Mouse (Mus musculus): ENCODE measurements at regions not wholly inside any gene's neighbourhood (a gene's known extent, or its start where the extent isn't known, plus 50 kb on each side); places are given as distances from the start of the nearest gene placed in this dataset.
A peak's percentile ranks its signal among the peaks of the same experiment; 100 is the strongest.

GRCm38 (mm10) chr1:119279261-119279660 is 142.8 kb downstream of the Inhbb start:
- no peaks in the 10 kb centered on the region for H3K36me3 ChIP-seq
- ATAC-seq (ENCODE audit: low FRiP score), result no peak
- WGBS, result 87% methylated on average over 3 of the region's 3 CpGs
- no peak overlapping the region for H3K27ac ChIP-seq
- no peak overlapping the region for H3K4me2 ChIP-seq (replicated peaks)
- H3K4me3 ChIP-seq, result no peak overlapping the region
- no peaks in the 10 kb centered on the region for H3K9me3 ChIP-seq (replicated peaks)
- no peaks in the 10 kb centered on the region for H3K27me3 ChIP-seq
- H3K4me1 ChIP-seq, result no peaks in the 10 kb centered on the region
- no peak overlapping the region for H3K9ac ChIP-seq

- Histone ChIP-seq H3K9me3 (replicated peaks) (no peaks in the 10 kb centered on the region), H3K4me3 (no peak overlapping the region), H3K4me1 (no peaks in the 10 kb centered on the region), H3K36me3 (no peaks in the 10 kb centered on the region), H3K27ac (no peak overlapping the region), H3K27me3 (no peaks in the 10 kb centered on the region), H3K4me2 (replicated peaks) (no peak overlapping the region), H3K9ac (no peak overlapping the region)
- ATAC-seq (ENCODE audit: low FRiP score), result no peak
- WGBS, result 80% methylated on average over 8 of the region's 8 CpGs
These were observed 143.4 kb downstream of the Inhbb start for GRCm38 (mm10) chr1:119278528-119279201.

GRCm38 (mm10) chr1:119277990-119278389 is 144.1 kb downstream of the Inhbb start:
- H3K4me2 ChIP-seq (replicated peaks), result no peak overlapping the region
- 76% methylated on average over 4 of the region's 4 CpGs for WGBS
- no peaks in the 10 kb centered on the region for H3K36me3 ChIP-seq
- H3K9ac ChIP-seq, result no peak overlapping the region
- H3K4me3 ChIP-seq, result no peak overlapping the region
- H3K27ac ChIP-seq, result no peak overlapping the region
- no peaks in the 10 kb centered on the region for H3K4me1 ChIP-seq
- no peak for ATAC-seq (ENCODE audit: low FRiP score)
- no peaks in the 10 kb centered on the region for H3K9me3 ChIP-seq (replicated peaks)
- no peaks in the 10 kb centered on the region for H3K27me3 ChIP-seq

GRCm38 (mm10) chr1:119266013-119266412 is 156.0 kb downstream of the Inhbb start:
- ATAC-seq (ENCODE audit: low FRiP score), result peak; percentile 63
- H3K36me3 ChIP-seq, result no peaks in the 10 kb centered on the region
- H3K27ac ChIP-seq, result no peak overlapping the region
- peaks cover 16% of the 10 kb centered on the region; the same call in 1 of the 2 replicates for H3K27me3 ChIP-seq
- H3K9ac ChIP-seq, result no peak overlapping the region
- H3K4me3 ChIP-seq, result no peak overlapping the region
- no peak overlapping the region for H3K4me2 ChIP-seq (replicated peaks)
- peaks cover 14% of the 10 kb centered on the region for H3K4me1 ChIP-seq
- 89% methylated on average over 5 of the region's 5 CpGs for WGBS
- peaks cover 5% of the 10 kb centered on the region for H3K9me3 ChIP-seq (replicated peaks)

GRCm38 (mm10) chr1:119265192-119265891 is 156.7 kb downstream of the Inhbb start:
- Histone ChIP-seq H3K4me1 (peaks cover 14% of the 10 kb centered on the region), H3K4me3 (no peak overlapping the region), H3K36me3 (no peaks in the 10 kb centered on the region), H3K9me3 (replicated peaks) (peaks cover 5% of the 10 kb centered on the region), H3K4me2 (replicated peaks) (no peak overlapping the region), H3K27me3 (peaks cover 16% of the 10 kb centered on the region; the same call in 1 of the 2 replicates), H3K9ac (no peak overlapping the region), H3K27ac (no peak overlapping the region)
- ATAC-seq (ENCODE audit: low FRiP score), result peak; percentile 92
- 56% methylated on average over 10 of the region's 10 CpGs for WGBS

- no peak for ATAC-seq (ENCODE audit: low FRiP score)
- Histone ChIP-seq H3K9ac (no peak overlapping the region), H3K36me3 (no peaks in the 10 kb centered on the region), H3K9me3 (replicated peaks) (peaks cover 5% of the 10 kb centered on the region), H3K27me3 (peaks cover 9% of the 10 kb centered on the region; the same call in 1 of the 2 replicates), H3K4me1 (peaks cover 12% of the 10 kb centered on the region), H3K4me3 (no peak overlapping the region), H3K4me2 (replicated peaks) (no peak overlapping the region), H3K27ac (no peak overlapping the region)
- WGBS, result 92% methylated on average over 9 of the region's 9 CpGs
These were observed 162.6 kb downstream of the Inhbb start for GRCm38 (mm10) chr1:119259455-119259854.

- 0 out of 2 replicates have a peak, but pooled peaks cover 3% of the 10 kb centered on the region for H3K27me3 ChIP-seq
- no peak overlapping the region for H3K4me2 ChIP-seq (replicated peaks)
- H3K36me3 ChIP-seq, result no peaks in the 10 kb centered on the region
- H3K27ac ChIP-seq, result no peak overlapping the region
- ATAC-seq (ENCODE audit: low FRiP score), result no peak
- peaks cover 17% of the 10 kb centered on the region for H3K4me1 ChIP-seq
- 78% methylated on average over 8 of the region's 8 CpGs for WGBS
- no peak overlapping the region for H3K9ac ChIP-seq
- H3K9me3 ChIP-seq (replicated peaks), result peaks cover 2% of the 10 kb centered on the region
- no peak overlapping the region for H3K4me3 ChIP-seq
These were observed 165.3 kb downstream of the Inhbb start for GRCm38 (mm10) chr1:119256769-119257168.

GRCm38 (mm10) chr1:119256097-119256473 is 166.0 kb downstream of the Inhbb start:
- Histone ChIP-seq H3K4me3 (no peak overlapping the region), H3K9me3 (replicated peaks) (no peaks in the 10 kb centered on the region), H3K4me1 (peaks cover 17% of the 10 kb centered on the region), H3K36me3 (no peaks in the 10 kb centered on the region), H3K9ac (no peak overlapping the region), H3K4me2 (replicated peaks) (no peak overlapping the region), H3K27me3 (0 out of 2 replicates have a peak, but pooled peaks cover 3% of the 10 kb centered on the region), H3K27ac (peak overlapping the region; percentile 58; the same call in 1 of the 2 replicates)
- ATAC-seq (ENCODE audit: low FRiP score), result no peak
- WGBS, result 32% methylated on average over 5 of the region's 5 CpGs

- peaks cover 17% of the 10 kb centered on the region for H3K4me1 ChIP-seq
- 0 out of 2 replicates have a peak, but pooled peaks cover 3% of the 10 kb centered on the region for H3K27me3 ChIP-seq
- 40% methylated on average over 20 of the region's 20 CpGs for WGBS
- no peaks in the 10 kb centered on the region for H3K36me3 ChIP-seq
- no peak overlapping the region for H3K4me3 ChIP-seq
- H3K4me2 ChIP-seq (replicated peaks), result peak overlapping the region; percentile 13; the same call in 1 of the 2 replicates
- H3K9me3 ChIP-seq (replicated peaks), result no peaks in the 10 kb centered on the region
- ATAC-seq (ENCODE audit: low FRiP score), result peak; percentile 92
- H3K9ac ChIP-seq, result no peak overlapping the region
- H3K27ac ChIP-seq, result peak overlapping the region; percentile 81
These were observed 166.5 kb downstream of the Inhbb start for GRCm38 (mm10) chr1:119255386-119256096.

- no peak overlapping the region for H3K4me2 ChIP-seq (replicated peaks)
- peaks cover 17% of the 10 kb centered on the region for H3K4me1 ChIP-seq
- H3K9ac ChIP-seq, result no peak overlapping the region
- ATAC-seq (ENCODE audit: low FRiP score), result peak; percentile 46
- H3K9me3 ChIP-seq (replicated peaks), result no peaks in the 10 kb centered on the region
- WGBS, result 52% methylated on average over 5 of the region's 5 CpGs
- 0 out of 2 replicates have a peak, but pooled peaks cover 3% of the 10 kb centered on the region for H3K27me3 ChIP-seq
- H3K4me3 ChIP-seq, result no peak overlapping the region
- H3K27ac ChIP-seq, result peak overlapping the region; percentile 81
- no peaks in the 10 kb centered on the region for H3K36me3 ChIP-seq
These were observed 167.1 kb downstream of the Inhbb start for GRCm38 (mm10) chr1:119254928-119255327.

GRCm38 (mm10) chr1:119253371-119253851 is 168.6 kb downstream of the Inhbb start:
- no peak overlapping the region for H3K27ac ChIP-seq
- H3K36me3 ChIP-seq, result no peaks in the 10 kb centered on the region
- no peak for ATAC-seq (ENCODE audit: low FRiP score)
- H3K4me2 ChIP-seq (replicated peaks), result no peak overlapping the region
- H3K4me1 ChIP-seq, result peaks cover 17% of the 10 kb centered on the region
- 0 out of 2 replicates have a peak, but pooled peaks cover 3% of the 10 kb centered on the region for H3K27me3 ChIP-seq
- no peaks in the 10 kb centered on the region for H3K9me3 ChIP-seq (replicated peaks)
- no peak overlapping the region for H3K9ac ChIP-seq
- whole genome bisulfite sequencing, result 65% methylated on average over 7 of the region's 7 CpGs
- H3K4me3 ChIP-seq, result no peak overlapping the region

GRCm38 (mm10) chr1:119252403-119252802 is 169.6 kb downstream of the Inhbb start:
- no peak for ATAC-seq (ENCODE audit: low FRiP score)
- no peak overlapping the region for H3K27ac ChIP-seq
- no peaks in the 10 kb centered on the region for H3K9me3 ChIP-seq (replicated peaks)
- H3K4me2 ChIP-seq (replicated peaks), result no peak overlapping the region
- H3K4me3 ChIP-seq, result no peak overlapping the region
- H3K27me3 ChIP-seq, result 0 out of 2 replicates have a peak, but pooled peaks cover 1% of the 10 kb centered on the region
- H3K36me3 ChIP-seq, result no peaks in the 10 kb centered on the region
- no peak overlapping the region for H3K9ac ChIP-seq
- WGBS, result 95% methylated on average over 6 of the region's 6 CpGs
- H3K4me1 ChIP-seq, result peaks cover 17% of the 10 kb centered on the region
